Mouse (Mus musculus) adrenal gland, postnatal 4 days (tissue): Measurements from ENCODE around the gene Gm8113. TPM values are rescaled to one million over a fixed set of nuclear protein-coding genes. Genes with fewer than 3 reads are reported as not detected.
A peak's percentile ranks its signal among the peaks of the same experiment; 100 is the strongest.
"Not testable (repeated sequence)": the region's sequence is repeated elsewhere in the genome, so short reads cannot be mapped to it uniquely, and the experiment has no call there.

Experiments
- DNase-seq, 2 experiments: peaks; one replicate each; pipeline ENCODE4 v3.0.0; 2021 to 2022; ENCODE audit warnings: low spot score in 2 of 2, mixed read lengths in 2 of 2
- long read RNA-seq, 2 experiments: library from polyadenylated mRNA; stranded (forward); transcript quantifications; one replicate each; pipeline ENCODE4 v2.0.0; 2021
- total RNA-seq, 2 experiments: library from RNA; stranded (reverse); gene quantifications; 2 replicates each; pipeline ENCODE4 v1.2.3; 2021

The Gm8113 gene
- 10 to 100 TPM; 10.0 to 10.8 TPM for total RNA-seq
- long read RNA-seq, experiment 1, partial matches to known transcripts, result 0 of 2 reads
- long read RNA-seq, experiment 1, other reads (novel, unspliced or antisense), result 2 of 2 reads
- long read RNA-seq, experiment 2, partial matches to known transcripts, result 0 of 6 reads
- long read RNA-seq, experiment 2, other reads (novel, unspliced or antisense), result 6 of 6 reads

- DNase-seq, result peak; percentile 3 to 4
Observed at GRCm38 (mm10) chr14:43924688-43925403, at the start of gene Gm8113. Gene Gm8113, plus strand, starts transcription at chr14:43925390.

GRCm38 (mm10) chr14:43875417-43875816 lies 49.8 kb upstream of the Gm8113 start, which contains the start of gene Ear1:
Gene Ear1, minus strand, starts transcription at chr14:43875517.
- not testable (repeated sequence) for DNase-seq

- DNase-seq, result not testable (repeated sequence)
Observed at GRCm38 (mm10) chr14:43877789-43878188, 47.4 kb upstream of the Gm8113 start.

GRCm38 (mm10) chr14:43879966-43880545 lies 45.1 kb upstream of the Gm8113 start:
- not testable (repeated sequence) for DNase-seq

GRCm38 (mm10) chr14:43886235-43886634 lies 39.0 kb upstream of the Gm8113 start:
- DNase-seq, result not testable (repeated sequence)

GRCm38 (mm10) chr14:43891288-43891687 lies 33.9 kb upstream of the Gm8113 start:
- DNase-seq, result not testable (repeated sequence)

- DNase-seq, result not testable (repeated sequence)
Observed at GRCm38 (mm10) chr14:43895357-43895756, 29.8 kb upstream of the Gm8113 start.

GRCm38 (mm10) chr14:43898577-43898976 lies 26.6 kb upstream of the Gm8113 start:
- DNase-seq, result not testable (repeated sequence)

GRCm38 (mm10) chr14:43918214-43918613 lies 7.0 kb upstream of the Gm8113 start:
- not testable (repeated sequence) for DNase-seq

GRCm38 (mm10) chr14:43923459-43923858 lies 1.7 kb upstream of the Gm8113 start, which contains the start of gene Ear10:
Gene Ear10, minus strand, starts transcription at chr14:43923559.
- not testable (repeated sequence) for DNase-seq

- DNase-seq, result not testable (repeated sequence)
Observed at GRCm38 (mm10) chr14:43925404-43925950, 287 bp downstream of the Gm8113 start.

- DNase-seq, result not testable (repeated sequence)
Observed at GRCm38 (mm10) chr14:43932991-43933390, 7.8 kb downstream of the Gm8113 start.

- not testable (repeated sequence) for DNase-seq
Observed at GRCm38 (mm10) chr14:43933399-43933798, 8.2 kb downstream of the Gm8113 start.

GRCm38 (mm10) chr14:43953382-43953781 lies 28.2 kb downstream of the Gm8113 start:
- not testable (repeated sequence) for DNase-seq

- DNase-seq, result not testable (repeated sequence)
Observed at GRCm38 (mm10) chr14:43955074-43955473, 29.9 kb downstream of the Gm8113 start.

GRCm38 (mm10) chr14:43956769-43957168 lies 31.6 kb downstream of the Gm8113 start, which contains the start of gene Ang5:
Gene Ang5, plus strand, starts transcription at chr14:43957069.
- not testable (repeated sequence) for DNase-seq

Other genes starting within 250 kb of the Gm8113 start
- gene Gm8165, start 248.2 kb upstream of the Gm8113 start, total RNA-seq, result not detected
- gene Gm7324, start 227.6 kb upstream of the Gm8113 start, total RNA-seq, result 1 to 10 TPM; 1.2 to 1.5 TPM
- gene Gm16506, start 197.9 kb upstream of the Gm8113 start, total RNA-seq, result not detected
- not detected for gene Gm6526, start 177.5 kb upstream of the Gm8113 start, total RNA-seq
- gene Gm8180, start 140.6 kb upstream of the Gm8113 start, total RNA-seq, result not detected
- 1 to 10 TPM in 1 of 2 experiments, under 1 TPM in 1; 0.59 to 2.0 TPM for gene Ear1, start 49.9 kb upstream of the Gm8113 start, total RNA-seq
- not detected for gene Ear10, start 1.8 kb upstream of the Gm8113 start, total RNA-seq
- gene Ang5, start 31.7 kb downstream of the Gm8113 start, total RNA-seq, result not detected
- gene Ang6, start 76.9 kb downstream of the Gm8113 start, total RNA-seq, result not detected
- 1 to 10 TPM; 2.2 to 3.2 TPM for gene Ear2, start 177.3 kb downstream of the Gm8113 start, total RNA-seq
- not detected for gene Gm3327, start 198.5 kb downstream of the Gm8113 start, total RNA-seq